Comparison of ENCODE assay signal across 11 mouse cellular contexts in genomic region chr9:12900726-12901125, GRCm38 (mm10).
"Had no signal": no experiment of that assay in that cellular context is flagged by ENCODE, and none has a peak within 500 bp of the region (broad histone marks: within the 10 kb centered on the region; RNA-seq: fewer than 3 reads in every experiment).

No protein-coding gene starts in this region.

- H3K4me3 ChIP-seq: limb, embryonic 13.5 days; midbrain, embryonic 13.5 days; neural tube, embryonic 13.5 days had no signal

- ATAC-seq: midbrain, embryonic 13.5 days had no signal

- H3K9me3 ChIP-seq: limb, embryonic 13.5 days; midbrain, embryonic 13.5 days; neural tube, embryonic 13.5 days had no signal

- DNase-seq: kidney, postnatal 10 days; left cerebral cortex, postnatal 4 days; lung, adult 18-20 months; retina, postnatal 1 day; right cerebral cortex, postnatal 25 days; thymus, adult 18-20 months; thymus, postnatal 14 days had no signal

- H3K36me3 ChIP-seq: limb, embryonic 13.5 days; midbrain, embryonic 13.5 days; neural tube, embryonic 13.5 days had no signal

- H3K9ac ChIP-seq: limb, embryonic 13.5 days; liver, embryonic 14.5 days; midbrain, embryonic 13.5 days; neural tube, embryonic 13.5 days had no signal

- H3K4me1 ChIP-seq: limb, embryonic 13.5 days; midbrain, embryonic 13.5 days; neural tube, embryonic 13.5 days had no signal

- H3K4me2 ChIP-seq: limb, embryonic 13.5 days; midbrain, embryonic 13.5 days; neural tube, embryonic 13.5 days had no signal

- H3K27me3 ChIP-seq: limb, embryonic 13.5 days; midbrain, embryonic 13.5 days; neural tube, embryonic 13.5 days had no signal

- H3K27ac ChIP-seq: limb, embryonic 13.5 days; liver, embryonic 14.5 days; midbrain, embryonic 13.5 days; neural tube, embryonic 13.5 days had no signal
